Mouse (Mus musculus): ENCODE data around the gene Pnliprp2.

Pnliprp2 gene

GRCm38 (mm10) chr19:58795114-58795669 lies 35.7 kb downstream of the Pnliprp2 start:
- no peak for DNase-seq (ENCODE audit: low read depth, low spot score)

- DNase-seq (ENCODE audit: low read depth, low spot score), result no peak
Observed at GRCm38 (mm10) chr19:58805191-58805779, 45.8 kb downstream of the Pnliprp2 start.

GRCm38 (mm10) chr19:58806364-58806763 lies 46.8 kb downstream of the Pnliprp2 start:
- DNase-seq (ENCODE audit: low read depth, low spot score), result peak; percentile 84

- DNase-seq (ENCODE audit: low read depth, low spot score), result no peak
Observed at GRCm38 (mm10) chr19:58808864-58809263, 49.3 kb downstream of the Pnliprp2 start.

- no peak for DNase-seq (ENCODE audit: low read depth, low spot score)
Observed at GRCm38 (mm10) chr19:58810536-58810935, 51.0 kb downstream of the Pnliprp2 start.

- no peak for DNase-seq (ENCODE audit: low read depth, low spot score)
Observed at GRCm38 (mm10) chr19:58815179-58815922, 55.8 kb downstream of the Pnliprp2 start.

- no peak for DNase-seq (ENCODE audit: low read depth, low spot score)
Observed at GRCm38 (mm10) chr19:58816453-58817041, 57.0 kb downstream of the Pnliprp2 start.

GRCm38 (mm10) chr19:58817398-58817797 lies 57.9 kb downstream of the Pnliprp2 start:
- no peak for DNase-seq (ENCODE audit: low read depth, low spot score)

- no peak for DNase-seq (ENCODE audit: low read depth, low spot score)
Observed at GRCm38 (mm10) chr19:58818571-58819415, 59.3 kb downstream of the Pnliprp2 start.

GRCm38 (mm10) chr19:58822454-58823200 lies 63.1 kb downstream of the Pnliprp2 start:
- DNase-seq (ENCODE audit: low read depth, low spot score), result no peak

- no peak for DNase-seq (ENCODE audit: low read depth, low spot score)
Observed at GRCm38 (mm10) chr19:58823301-58823700, 63.8 kb downstream of the Pnliprp2 start.

- peak; percentile 55 for DNase-seq (ENCODE audit: low read depth, low spot score)
Observed at GRCm38 (mm10) chr19:58824316-58824715, 64.8 kb downstream of the Pnliprp2 start.

All from 3T3-L1 (cell line).